Mouse (Mus musculus) cerebellum, postnatal 14 days (tissue): ENCODE results near the gene 9930111J21Rik2.
"Not testable (repeated sequence)": the region's sequence is repeated elsewhere in the genome, so short reads cannot be mapped to it uniquely, and the experiment has no call there.

Experiments
- DNase-seq, 2 experiments: peaks; one replicate each; pipeline ENCODE4 v3.0.0; 2021; ENCODE audit warnings: mixed read lengths in 2 of 2

9930111J21Rik2 gene

DNA sequence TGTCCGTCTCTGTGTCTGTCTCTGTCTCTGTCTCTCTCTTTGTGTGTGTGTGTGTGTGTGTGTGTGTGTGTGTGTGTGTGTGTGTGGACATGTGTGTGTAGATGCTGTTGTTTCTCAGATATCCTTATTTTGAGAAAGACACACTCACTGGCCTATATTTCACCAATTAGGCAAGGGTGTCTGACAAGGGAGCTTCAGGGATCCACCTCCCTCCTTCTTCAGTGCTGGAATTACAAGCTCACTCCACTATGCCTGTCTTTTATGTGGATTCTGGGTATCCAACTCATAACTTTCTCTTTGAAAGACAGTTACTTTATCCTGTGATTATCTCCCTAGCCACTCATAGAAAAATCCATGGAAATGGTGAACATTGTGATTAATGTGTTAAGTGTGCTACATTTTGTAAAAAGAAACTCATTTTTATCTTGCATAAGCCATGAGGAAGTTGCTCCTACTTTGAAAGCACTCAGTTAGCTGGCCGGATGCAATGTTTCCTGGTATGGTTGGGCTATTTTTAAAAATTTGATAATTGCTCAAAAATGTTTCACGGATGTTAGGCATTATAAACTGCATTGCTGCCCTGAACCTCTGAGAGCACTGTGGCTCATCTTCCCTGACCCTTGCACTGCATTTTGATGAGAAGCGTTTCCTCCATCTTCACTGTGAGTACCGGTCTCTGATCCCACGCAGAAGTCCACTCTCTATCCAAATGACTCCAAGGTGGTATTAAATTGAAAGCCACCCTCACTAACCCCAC, 25.1 kb upstream of the 9930111J21Rik2 start, which contains the start of gene Ifi47:
Gene Ifi47, plus strand, starts transcription at position 587 of the 757 bp plus-strand sequence.
- not testable (repeated sequence) for DNase-seq

DNA sequence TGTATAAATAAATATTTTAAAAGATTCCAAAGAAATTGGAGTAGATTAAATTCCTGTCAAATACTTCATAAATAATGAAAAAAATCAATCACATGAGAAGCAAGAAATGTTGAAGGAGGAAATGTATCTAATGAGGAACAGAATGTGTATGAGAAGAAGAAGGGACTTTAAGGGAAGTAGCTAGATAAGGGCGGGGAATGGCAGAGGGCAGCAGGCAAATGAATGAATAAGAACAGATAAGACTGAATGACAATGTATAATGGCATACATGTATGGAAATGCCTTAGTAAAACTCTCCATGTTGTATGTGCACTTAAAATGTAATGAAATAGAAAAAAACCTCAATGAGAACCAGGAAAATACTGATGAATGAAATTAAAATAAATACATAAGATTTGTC, 17.3 kb upstream of the 9930111J21Rik2 start:
- no peak for DNase-seq

GRCm38 (mm10) chr11:49063713-49064469, 12.8 kb upstream of the 9930111J21Rik2 start, which contains the start of gene Tgtp2:
Gene Tgtp2 (minus strand): TSS chr11:49064206.
- DNase-seq, result not testable (repeated sequence)

GRCm38 (mm10) chr11:49061865-49062264, 10.8 kb upstream of the 9930111J21Rik2 start:
- not testable (repeated sequence) for DNase-seq

GRCm38 (mm10) chr11:49060061-49060460, 9.0 kb upstream of the 9930111J21Rik2 start:
- DNase-seq, result not testable (repeated sequence)

DNA sequence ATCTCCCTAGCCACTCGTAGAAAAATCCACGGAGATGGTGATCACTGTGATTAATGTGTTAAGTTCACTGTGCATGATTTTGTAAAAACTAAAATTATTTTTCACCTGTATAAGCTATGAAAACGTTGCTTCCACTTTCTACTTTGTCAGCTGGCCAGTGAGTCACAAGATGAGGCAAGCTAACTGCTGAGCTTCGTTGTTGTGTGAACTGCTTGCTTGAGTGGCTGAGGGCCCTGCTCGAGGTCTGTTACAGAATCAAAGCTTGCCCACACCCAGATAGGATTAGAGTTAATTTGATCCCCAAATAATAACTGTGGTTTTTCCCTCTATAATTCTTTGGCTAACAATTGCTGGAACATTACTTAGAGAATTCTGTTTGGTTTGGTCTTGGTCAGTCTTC, 852 bp upstream of the 9930111J21Rik2 start:
- not testable (repeated sequence) for DNase-seq

DNA sequence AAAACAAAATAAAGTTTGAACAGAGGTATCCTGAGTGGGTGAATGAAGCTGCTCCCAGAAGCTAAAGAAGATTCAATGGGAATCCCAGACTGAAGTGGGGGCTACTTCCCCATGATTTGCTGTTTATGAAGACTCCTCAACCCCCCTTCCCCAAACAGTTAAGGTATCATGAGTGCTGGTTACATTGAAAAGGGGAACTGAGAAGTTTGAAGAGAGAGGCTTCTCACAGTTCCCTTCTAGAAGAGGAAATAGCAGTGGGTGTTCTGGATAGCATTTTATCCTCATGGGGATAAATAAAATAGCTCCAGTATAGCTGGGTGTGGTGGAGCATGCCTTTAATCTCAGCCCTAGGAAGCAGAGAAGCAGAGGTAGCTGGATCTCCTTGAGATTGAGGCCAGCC, 978 bp downstream of the 9930111J21Rik2 start:
- not testable (repeated sequence) for DNase-seq

DNA sequence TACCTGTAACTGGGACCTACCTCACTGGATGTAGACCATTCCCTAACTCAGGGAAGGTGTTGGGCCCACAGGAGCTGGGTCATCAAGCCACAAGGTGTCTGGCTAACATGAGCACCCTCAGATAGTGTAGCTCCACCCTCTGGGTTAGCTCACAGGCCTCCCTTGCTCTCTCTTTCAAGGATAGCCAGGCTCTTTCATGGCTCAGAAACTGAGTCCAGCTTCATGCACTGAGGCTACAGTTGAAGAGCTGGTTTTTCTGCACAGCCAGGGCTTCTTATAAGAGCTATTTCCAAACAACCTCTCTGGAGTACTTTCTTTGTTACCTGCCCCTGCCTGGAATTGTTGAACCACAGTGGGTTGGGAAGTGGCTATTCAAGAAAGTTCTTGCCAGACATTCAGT, 39.0 kb downstream of the 9930111J21Rik2 start:
- DNase-seq, result not testable (repeated sequence)

DNA sequence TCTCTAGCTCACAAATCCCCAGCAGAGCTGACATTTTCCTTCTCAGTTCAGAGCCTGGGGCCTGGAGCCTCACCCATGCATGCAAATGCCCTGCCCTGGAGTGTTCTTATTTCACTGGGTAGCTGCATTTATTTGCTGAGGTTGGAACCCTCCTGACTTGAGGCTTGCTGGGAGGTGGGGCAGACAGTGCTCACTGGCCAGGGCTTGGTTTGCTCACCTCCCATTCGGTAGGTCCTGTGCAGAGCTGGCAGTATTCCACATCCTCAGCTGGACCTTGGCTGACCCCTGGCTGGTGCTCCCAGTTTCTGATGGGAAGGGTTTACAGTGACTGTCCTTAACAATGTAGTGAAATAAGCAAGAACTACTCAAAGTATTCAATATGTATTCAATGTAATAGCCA, 44.3 kb downstream of the 9930111J21Rik2 start:
- DNase-seq, result not testable (repeated sequence)

- not testable (repeated sequence) for DNase-seq
Measured at GRCm38 (mm10) chr11:49006317-49006716, 44.7 kb downstream of the 9930111J21Rik2 start.

DNA sequence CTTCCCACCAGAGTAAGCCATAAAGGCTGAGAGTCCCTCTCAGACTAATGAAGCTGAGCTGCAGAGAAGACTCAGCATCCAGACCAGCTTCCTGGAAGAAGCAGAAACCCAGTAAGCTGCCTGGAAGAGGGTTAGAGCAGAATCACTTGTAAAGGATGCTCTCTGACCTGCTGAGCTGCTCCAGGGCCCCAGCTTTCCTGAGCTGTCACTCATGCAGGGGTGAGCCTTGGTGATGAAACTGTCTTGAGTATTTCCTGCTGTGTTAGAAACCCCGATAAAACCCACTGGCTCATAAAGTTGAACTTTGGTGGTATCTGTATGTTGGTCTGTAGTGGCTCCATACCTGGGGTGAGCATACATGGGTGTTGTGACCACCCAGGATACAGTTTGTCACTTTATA, 50.6 kb downstream of the 9930111J21Rik2 start:
- DNase-seq, result not testable (repeated sequence)

- DNase-seq, result not testable (repeated sequence)
Measured at GRCm38 (mm10) chr11:48994018-48994417, 57.0 kb downstream of the 9930111J21Rik2 start, which contains the start of gene Tgtp1. Gene Tgtp1 (minus strand): TSS chr11:48994172.

DNA sequence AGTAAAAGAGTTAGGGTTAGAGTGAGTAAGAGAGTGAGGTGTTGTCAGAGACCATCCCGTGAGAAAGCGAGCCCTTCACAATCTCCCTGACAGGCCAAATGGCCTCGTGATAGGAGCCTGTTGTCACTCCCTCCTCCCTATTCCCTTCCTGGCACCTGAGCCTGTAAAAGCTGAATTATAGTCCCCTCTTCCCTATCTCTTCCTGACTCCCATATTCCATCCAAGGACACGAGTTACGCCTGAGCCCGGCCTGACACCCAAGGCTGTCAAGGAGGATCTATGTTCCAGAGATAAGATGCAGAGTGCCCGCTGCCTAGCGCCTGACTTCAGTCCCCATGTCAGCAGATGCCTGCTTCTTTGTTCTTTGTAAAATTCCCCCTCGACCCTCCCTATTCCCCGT, 57.7 kb downstream of the 9930111J21Rik2 start:
- DNase-seq, result not testable (repeated sequence)

GRCm38 (mm10) chr11:48991740-48992520, 59.1 kb downstream of the 9930111J21Rik2 start, which contains the start of gene Gm12185:
Gene Gm12185 (minus strand): TSS chr11:48992226.
- DNase-seq, result not testable (repeated sequence)

DNA sequence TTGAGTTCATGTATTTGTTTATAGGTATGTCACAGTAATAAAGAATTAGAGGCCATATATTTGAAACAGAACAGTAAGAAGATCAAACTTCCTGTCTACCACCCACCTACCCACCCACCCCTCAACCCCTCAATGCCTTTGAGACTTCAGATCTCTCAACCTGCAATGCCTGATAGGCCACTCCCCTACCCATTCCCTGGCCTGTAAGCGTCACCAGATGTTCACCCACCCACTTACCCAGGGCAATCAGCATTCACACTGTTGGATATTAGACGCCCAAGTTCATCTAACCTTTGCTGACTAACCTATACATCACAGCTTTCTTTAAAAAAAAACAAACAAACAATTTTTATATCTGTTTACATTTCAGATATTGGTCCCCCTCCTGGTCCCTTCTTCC, 61.1 kb downstream of the 9930111J21Rik2 start:
- DNase-seq, result not testable (repeated sequence)

- DNase-seq, result not testable (repeated sequence)
Measured at GRCm38 (mm10) chr11:48988219-48988618, 62.8 kb downstream of the 9930111J21Rik2 start.

GRCm38 (mm10) chr11:48982848-48983247, 68.2 kb downstream of the 9930111J21Rik2 start:
- DNase-seq, result not testable (repeated sequence)

GRCm38 (mm10) chr11:48980052-48980451, 71.0 kb downstream of the 9930111J21Rik2 start:
- not testable (repeated sequence) for DNase-seq

- not testable (repeated sequence) for DNase-seq
Measured at GRCm38 (mm10) chr11:48979251-48979650, 71.8 kb downstream of the 9930111J21Rik2 start, which contains the start of gene 9930111J21Rik1. Gene 9930111J21Rik1 (minus strand): TSS chr11:48979398.

GRCm38 (mm10) chr11:48978240-48978939, 72.7 kb downstream of the 9930111J21Rik2 start, which contains the start of gene Olfr56:
Gene Olfr56 (plus strand): TSS chr11:48978889.
- not testable (repeated sequence) for DNase-seq

DNA sequence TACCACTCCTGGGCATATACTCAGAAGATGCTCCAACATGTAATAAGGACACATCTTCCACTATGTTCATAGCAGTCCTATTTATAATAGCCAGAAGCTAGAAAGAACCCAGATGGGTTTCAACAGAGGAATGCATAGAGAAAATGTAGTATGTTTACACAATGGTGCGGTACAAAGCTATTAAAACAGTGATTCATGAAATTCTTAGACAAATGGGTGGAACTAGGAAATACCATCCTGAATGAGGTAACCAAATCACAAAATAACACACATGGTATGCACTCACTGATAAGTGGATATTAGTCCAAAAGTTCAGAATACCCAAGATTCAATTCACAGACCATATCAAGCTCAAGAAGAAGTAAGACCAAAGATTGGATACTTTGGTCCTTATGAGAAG, 76.4 kb downstream of the 9930111J21Rik2 start:
- not testable (repeated sequence) for DNase-seq
